8 mouse cellular contexts compared by ENCODE assay signal in the genomic region with DNA sequence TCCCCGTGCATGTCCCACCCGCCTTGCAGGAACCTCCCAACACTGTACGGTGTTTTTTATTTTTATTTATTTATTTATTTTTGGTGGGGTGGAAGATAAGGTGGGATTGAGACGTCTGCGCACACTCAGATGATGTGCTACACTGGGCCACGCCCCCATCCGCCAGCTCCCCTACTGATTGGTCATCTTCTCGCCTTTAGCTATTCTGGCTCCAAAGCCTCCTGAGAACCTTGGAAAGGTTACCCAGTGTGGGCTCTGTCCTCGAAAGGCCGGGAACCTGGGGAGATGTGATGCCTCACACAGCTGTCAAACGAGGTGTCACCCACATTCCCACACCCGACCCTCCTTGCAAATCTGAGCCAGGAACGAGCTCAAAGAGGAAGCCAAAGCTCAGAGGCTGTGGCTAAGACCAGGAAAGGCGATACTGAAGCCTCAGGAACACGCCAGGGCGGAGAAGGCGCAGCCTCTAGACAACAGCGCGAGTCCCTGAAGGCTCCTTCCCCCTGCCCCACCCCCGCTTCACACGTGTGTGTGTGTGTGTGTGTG. TPM values are rescaled to one million over a fixed set of nuclear protein-coding genes. Genes with fewer than 3 reads are reported as not detected.
DNase-seq lines count a peak whose midpoint lies in the region; ATAC-seq and TF ChIP-seq lines count a peak whose summit lies in the region.

No protein-coding gene starts in this region.

- WGBS in spleen, adult 2 months: 21% methylated on average over 21 of the region's 21 CpGs
- WGBS in forebrain, embryonic 15.5 days: 5% methylated on average over 20 of the region's 21 CpGs
- WGBS in limb, embryonic 12.5 days: 6% methylated on average over 20 of the region's 21 CpGs

- no peak for TF ChIP-seq POLR2A in spleen, adult 2 months (IDR thresholded peaks at IDR 0.05; ENCODE audit: low read depth, low read length)

- peak overlapping the region; percentile 57 for H3K9ac ChIP-seq in forebrain, embryonic 15.5 days (replicated peaks)
- H3K9ac ChIP-seq in limb, embryonic 12.5 days (replicated peaks): peak overlapping the region; percentile 42; the same call in 1 of the 2 replicates

- DNase-seq in spleen, adult 2 months (ENCODE audit: low read depth in 1 of 2, low spot score in 2 of 2): no peak
- no peak for DNase-seq in spleen, postnatal 14 days (ENCODE audit: low spot score in 2 of 2)
- DNase-seq in cerebellum, adult 9-10 months: peak; percentile 83
- peak; percentile 48 for DNase-seq in neural tube, embryonic 10.5 days (ENCODE audit: extremely low spot score, low spot score)
- no peak for DNase-seq in layer of hippocampus, adult 11-12 months (ENCODE audit: low spot score)
- no peak for DNase-seq in gastrocnemius, postnatal 10 days

- no peaks in the 10 kb centered on the region for H3K36me3 ChIP-seq in spleen, adult 2 months (ENCODE audit: control insufficient read depth, insufficient read depth, low read length)
- no peaks in the 10 kb centered on the region for H3K36me3 ChIP-seq in forebrain, embryonic 15.5 days
- H3K36me3 ChIP-seq in limb, embryonic 12.5 days: no peaks in the 10 kb centered on the region

- H3K4me1 ChIP-seq in spleen, adult 2 months (ENCODE audit: control insufficient read depth, insufficient read depth, insufficient read length): peaks cover 22% of the 10 kb centered on the region
- H3K4me1 ChIP-seq in forebrain, embryonic 15.5 days: peaks cover 27% of the 10 kb centered on the region
- peaks cover 12% of the 10 kb centered on the region; the same call in 1 of the 2 replicates for H3K4me1 ChIP-seq in limb, embryonic 12.5 days (replicated peaks)

- TF ChIP-seq CTCF in spleen, adult 2 months (IDR thresholded peaks at IDR 0.05; ENCODE audit: extremely low read depth, insufficient read depth, insufficient read length, insufficient replicate concordance): no peak

- peak overlapping the region; percentile 75 for H3K4me2 ChIP-seq in forebrain, embryonic 15.5 days (replicated peaks)
- H3K4me2 ChIP-seq in limb, embryonic 12.5 days: peak overlapping the region; percentile 60

- H3K9me3 ChIP-seq in forebrain, embryonic 15.5 days: no peaks in the 10 kb centered on the region
- H3K9me3 ChIP-seq in limb, embryonic 12.5 days: no peaks in the 10 kb centered on the region

- ATAC-seq in forebrain, embryonic 15.5 days (replicated peaks): peak; percentile 20
- no peak for ATAC-seq in limb, embryonic 12.5 days (ENCODE audit: insufficient number of reproducible peaks, insufficient read depth, low FRiP score, low TSS enrichment, low read depth)

- H3K4me3 ChIP-seq in spleen, adult 2 months (ENCODE audit: extremely low read depth, insufficient read depth, insufficient read length): peak overlapping the region; percentile 2; the same call in 1 of the 2 replicates
- H3K4me3 ChIP-seq in forebrain, embryonic 15.5 days: peak overlapping the region; percentile 47
- peak overlapping the region; percentile 26 for H3K4me3 ChIP-seq in limb, embryonic 12.5 days (replicated peaks)

- H3K27ac ChIP-seq in spleen, adult 2 months (ENCODE audit: insufficient read depth, low read length): no peak overlapping the region
- H3K27ac ChIP-seq in forebrain, embryonic 15.5 days (replicated peaks): peak overlapping the region; percentile 78
- H3K27ac ChIP-seq in limb, embryonic 12.5 days: no peak overlapping the region

- H3K27me3 ChIP-seq in spleen, adult 2 months (ENCODE audit: control insufficient read depth, insufficient read depth, low read length): no peaks in the 10 kb centered on the region
- no peaks in the 10 kb centered on the region for H3K27me3 ChIP-seq in forebrain, embryonic 15.5 days
- H3K27me3 ChIP-seq in limb, embryonic 12.5 days: peaks cover 72% of the 10 kb centered on the region

RNA-seq across cellular contexts. Expression of a gene that starts 2.8 kb away (rescaled TPM):
- 247 and 301 TPM in 2 replicates for polyA plus RNA-seq in spleen, adult 2 months (2012; rRNA removed)
- polyA plus RNA-seq in forebrain, embryonic 15.5 days (2015; fragmentation: Nextera tagmentation; extraction: Ambion mirVana): 70.9 and 71.7 TPM in 2 replicates
- polyA plus RNA-seq in limb, embryonic 12.5 days (2016; fragmentation: Nextera tagmentation; extraction: Ambion mirVana): 5.5 and 6.0 TPM in 2 replicates
- 1 to 10 TPM in 1 of 2 experiments, under 1 TPM in 1; 0.26 to 1.2 TPM for total RNA-seq in gastrocnemius, postnatal 10 days (2021)

RNA-seq across cellular contexts. Expression of a gene that starts 26.7 kb away (rescaled TPM):
- polyA plus RNA-seq in spleen, adult 2 months (2012; rRNA removed): 5.2 and 5.6 TPM in 2 replicates
- polyA plus RNA-seq in forebrain, embryonic 15.5 days (2015; fragmentation: Nextera tagmentation; extraction: Ambion mirVana): 0.42 and 0.46 TPM in 2 replicates
- 0.70 and 1.1 TPM in 2 replicates for polyA plus RNA-seq in limb, embryonic 12.5 days (2016; fragmentation: Nextera tagmentation; extraction: Ambion mirVana)
- total RNA-seq in gastrocnemius, postnatal 10 days (2021): 1 to 10 TPM; 4.7 to 5.2 TPM

RNA-seq across cellular contexts. Expression of a gene that starts 39.3 kb away (rescaled TPM):
- 52.4 and 70.9 TPM in 2 replicates for polyA plus RNA-seq in spleen, adult 2 months (2012; rRNA removed)
- 0.54 TPM in 1 of 2 replicates, not detected in the other for polyA plus RNA-seq in forebrain, embryonic 15.5 days (2015; fragmentation: Nextera tagmentation; extraction: Ambion mirVana)
- 0.54 and 0.64 TPM in 2 replicates for polyA plus RNA-seq in limb, embryonic 12.5 days (2016; fragmentation: Nextera tagmentation; extraction: Ambion mirVana)
- 1 to 10 TPM; 3.1 to 3.7 TPM for total RNA-seq in gastrocnemius, postnatal 10 days (2021)

RNA-seq across cellular contexts. Expression of a gene that starts 52.2 kb away (rescaled TPM):
- polyA plus RNA-seq in spleen, adult 2 months (2012; rRNA removed): 62.6 and 81.5 TPM in 2 replicates
- 2.9 and 3.3 TPM in 2 replicates for polyA plus RNA-seq in forebrain, embryonic 15.5 days (2015; fragmentation: Nextera tagmentation; extraction: Ambion mirVana)
- polyA plus RNA-seq in limb, embryonic 12.5 days (2016; fragmentation: Nextera tagmentation; extraction: Ambion mirVana): 3.8 and 4.4 TPM in 2 replicates
- 1 to 10 TPM; 3.9 to 5.8 TPM for total RNA-seq in gastrocnemius, postnatal 10 days (2021)

RNA-seq across cellular contexts. Expression of a gene that starts 56.8 kb away (rescaled TPM):
- 0.47 and 0.54 TPM in 2 replicates for polyA plus RNA-seq in spleen, adult 2 months (2012; rRNA removed)
- 23.3 and 23.6 TPM in 2 replicates for polyA plus RNA-seq in forebrain, embryonic 15.5 days (2015; fragmentation: Nextera tagmentation; extraction: Ambion mirVana)
- 0.60 and 0.86 TPM in 2 replicates for polyA plus RNA-seq in limb, embryonic 12.5 days (2016; fragmentation: Nextera tagmentation; extraction: Ambion mirVana)
- total RNA-seq in gastrocnemius, postnatal 10 days (2021): under 1 TPM; 0.38 to 0.45 TPM

Comparison
In these comparisons a context has a peak if more than half of its experiments do, and no peak if none do; other contexts are left out.
1. DNase-seq: peak in cerebellum, adult 9-10 months (single experiment) and neural tube, embryonic 10.5 days (single experiment); none in spleen, adult 2 months (0 of 2), spleen, postnatal 14 days (0 of 2), layer of hippocampus, adult 11-12 months (single experiment) and gastrocnemius, postnatal 10 days (single experiment).
2. RNA of a gene that starts 2.8 kb away (polyA plus RNA-seq): 247 to 301 TPM in spleen, adult 2 months and 70.9 to 71.7 TPM in forebrain, embryonic 15.5 days; 5.5 to 6.0 TPM in limb, embryonic 12.5 days; every median in the first group is over 10 times any median in the second.
3. RNA of a gene that starts 39.3 kb away (polyA plus RNA-seq): 52.4 to 70.9 TPM in spleen, adult 2 months; 0.54 to 0.64 TPM in limb, embryonic 12.5 days and 0.54 TPM in forebrain, embryonic 15.5 days; every median in the first group is over 10 times any median in the second.
4. Peak in every context shown above with its lines, with median percentiles within 50 percentile points of each other: H3K4me3 ChIP-seq.